Mouse (Mus musculus): ENCODE data around the gene Galnt6. TPM values are rescaled to one million over a fixed set of nuclear protein-coding genes. Genes with fewer than 3 reads are reported as not detected.

The Galnt6 gene
- polyA plus RNA-seq, 1 experiment from 2014 or later: 1.2 TPM

DNA sequence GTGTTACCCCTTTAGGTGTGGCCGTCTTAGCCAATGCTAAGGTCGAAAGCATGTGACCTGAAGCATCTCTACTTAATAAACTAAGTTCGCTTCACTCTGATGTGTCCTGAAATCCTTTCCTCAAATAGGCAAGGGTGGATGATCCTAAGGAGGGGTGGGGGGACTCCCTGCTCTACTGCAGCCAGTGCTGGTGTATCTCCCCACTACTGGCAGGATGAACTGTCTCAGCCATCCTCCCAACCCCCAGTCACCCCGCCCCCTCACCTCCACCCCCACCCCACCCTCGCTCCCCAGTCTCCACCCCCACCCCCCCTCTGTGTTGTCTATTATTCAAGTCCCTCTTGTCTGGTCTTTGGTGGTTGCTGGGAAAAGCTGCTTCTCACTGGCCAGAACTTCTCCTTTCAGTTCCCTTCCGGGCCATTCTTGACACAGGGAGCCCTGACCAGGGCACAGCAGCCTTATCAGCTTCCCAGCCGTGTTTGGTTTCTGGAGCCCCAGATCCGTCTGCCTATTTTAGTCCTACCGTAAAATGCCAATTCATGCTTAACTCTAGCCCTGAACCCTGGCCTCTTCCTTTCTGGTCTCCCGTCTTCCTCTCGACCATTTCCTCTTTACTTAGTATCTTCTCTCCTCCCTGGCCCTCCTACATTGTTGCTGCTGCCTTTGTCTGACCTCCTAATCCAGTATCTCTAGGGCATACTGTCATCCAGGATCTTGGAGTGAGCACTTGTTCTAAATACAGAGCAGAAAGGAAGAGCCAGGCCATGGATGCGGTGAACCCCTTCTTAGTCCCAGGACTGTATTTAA lies 55.4 kb downstream of the Galnt6 start:
- no peaks in the 10 kb centered on the region for H3K27me3 ChIP-seq (replicated peaks; ENCODE audit: insufficient read depth, low read length)
- TF ChIP-seq EP300 (IDR thresholded peaks at IDR 0.05): no peak
- TF ChIP-seq CTCF (IDR thresholded peaks at IDR 0.05): no peak
- 34% methylated on average over 12 of the region's 12 CpGs for WGBS
- H3K9ac ChIP-seq (replicated peaks; ENCODE audit: low read depth): no peak overlapping the region
- no peak overlapping the region for H3K27ac ChIP-seq (ENCODE audit: low read length)
- no peaks in the 10 kb centered on the region for H3K36me3 ChIP-seq (ENCODE audit: insufficient read depth, low read length)
- no peaks in the 10 kb centered on the region for H3K9me3 ChIP-seq (ENCODE audit: low read length)
- H3K4me2 ChIP-seq (replicated peaks; ENCODE audit: low read depth, low read length): no peak overlapping the region
- no peak overlapping the region for H3K4me3 ChIP-seq (ENCODE audit: low read depth, low read length)
- no peaks in the 10 kb centered on the region for H3K4me1 ChIP-seq (ENCODE audit: insufficient read depth, low read depth, low read length)
- DNase-seq (ENCODE audit: low spot score): peak; percentile 52
- no peak for ATAC-seq

DNA sequence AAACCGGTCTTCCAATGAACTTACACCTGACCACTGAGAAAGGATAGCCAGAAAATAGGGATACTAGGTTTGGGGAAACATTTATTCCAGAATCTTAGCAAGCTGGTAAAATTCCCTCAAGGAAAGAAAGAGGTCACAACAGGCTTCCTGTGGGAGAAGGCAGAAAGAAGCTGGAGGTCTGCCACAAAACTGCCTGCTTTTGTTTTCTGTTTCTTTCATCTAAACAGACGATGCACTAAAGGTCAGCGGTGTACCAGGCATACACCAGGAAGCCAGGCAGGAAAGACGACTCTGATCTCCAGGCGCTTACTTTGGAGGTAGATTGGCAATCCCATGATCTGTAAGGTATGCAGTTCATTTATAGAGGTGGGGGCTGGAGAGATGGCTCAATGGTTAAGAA lies 58.3 kb downstream of the Galnt6 start:
- H3K27ac ChIP-seq (ENCODE audit: low read length): no peak overlapping the region
- no peaks in the 10 kb centered on the region for H3K9me3 ChIP-seq (ENCODE audit: low read length)
- DNase-seq (ENCODE audit: low spot score): no peak
- H3K9ac ChIP-seq (replicated peaks; ENCODE audit: low read depth): no peak overlapping the region
- TF ChIP-seq EP300 (IDR thresholded peaks at IDR 0.05): no peak
- TF ChIP-seq CTCF (IDR thresholded peaks at IDR 0.05): no peak
- H3K4me3 ChIP-seq (ENCODE audit: low read depth, low read length): no peak overlapping the region
- WGBS: 62% methylated on average over 5 of the region's 5 CpGs
- ATAC-seq: no peak
- H3K36me3 ChIP-seq (ENCODE audit: insufficient read depth, low read length): no peaks in the 10 kb centered on the region
- H3K4me2 ChIP-seq (replicated peaks; ENCODE audit: low read depth, low read length): no peak overlapping the region
- H3K4me1 ChIP-seq (ENCODE audit: insufficient read depth, low read depth, low read length): no peaks in the 10 kb centered on the region
- no peaks in the 10 kb centered on the region for H3K27me3 ChIP-seq (replicated peaks; ENCODE audit: insufficient read depth, low read length)

DNA sequence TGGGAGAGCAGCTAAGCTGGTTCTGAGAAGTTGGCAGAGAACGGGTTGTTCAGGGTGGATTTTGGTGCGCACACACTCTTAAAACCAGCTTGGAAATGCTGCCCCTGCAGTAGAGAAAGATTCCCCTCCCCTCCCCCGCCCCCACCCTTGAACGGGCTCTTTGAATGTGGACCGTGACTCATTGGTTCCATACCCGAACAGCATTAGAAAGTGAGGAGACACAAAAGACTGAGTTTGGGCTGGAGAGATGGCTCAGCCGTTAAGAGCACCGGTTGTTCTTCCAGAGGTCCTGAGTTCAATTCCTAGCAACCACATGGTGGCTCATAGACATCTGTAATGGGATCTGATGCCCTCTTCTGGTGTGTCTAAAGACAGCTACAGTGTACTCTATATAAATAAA lies 59.2 kb downstream of the Galnt6 start:
- no peak for DNase-seq (ENCODE audit: low spot score)
- Histone ChIP-seq H3K4me1 (ENCODE audit: insufficient read depth, low read depth, low read length) (no peaks in the 10 kb centered on the region), H3K27ac (ENCODE audit: low read length) (no peak overlapping the region), H3K36me3 (ENCODE audit: insufficient read depth, low read length) (no peaks in the 10 kb centered on the region), H3K27me3 (replicated peaks; ENCODE audit: insufficient read depth, low read length) (no peaks in the 10 kb centered on the region), H3K9me3 (ENCODE audit: low read length) (no peaks in the 10 kb centered on the region), H3K9ac (replicated peaks; ENCODE audit: low read depth) (no peak overlapping the region), H3K4me3 (ENCODE audit: low read depth, low read length) (no peak overlapping the region), H3K4me2 (replicated peaks; ENCODE audit: low read depth, low read length) (no peak overlapping the region)
- WGBS: 84% methylated on average over 8 of the region's 8 CpGs
- ATAC-seq: no peak
- TF ChIP-seq CTCF (IDR thresholded peaks at IDR 0.05) (no peak), EP300 (IDR thresholded peaks at IDR 0.05) (no peak)

DNA sequence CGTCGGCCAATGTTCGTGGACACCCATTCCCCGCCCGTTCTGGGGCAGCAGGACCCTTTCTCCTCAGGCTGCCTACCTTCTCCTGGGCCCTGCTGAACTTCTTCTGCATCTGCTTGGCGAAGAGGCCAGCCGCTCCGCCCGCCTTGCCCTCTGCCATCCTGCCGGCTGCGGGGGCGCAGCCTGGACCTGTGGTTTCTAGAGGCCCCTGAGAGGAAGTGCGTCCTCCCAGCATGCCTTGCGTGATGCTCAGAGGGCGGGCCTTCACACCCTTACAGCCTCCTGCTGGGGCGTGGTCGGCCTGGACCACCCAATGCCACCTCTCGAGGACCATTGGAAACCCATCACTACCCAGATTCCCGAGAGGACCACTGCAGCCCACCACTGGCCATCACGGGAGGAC lies 59.8 kb downstream of the Galnt6 start, which contains the start of gene Bin2:
TSS of gene Bin2 (minus strand) at position 217 of the 400 bp plus-strand sequence.
- no peaks in the 10 kb centered on the region for H3K27me3 ChIP-seq (replicated peaks; ENCODE audit: insufficient read depth, low read length)
- DNase-seq (ENCODE audit: low spot score) (no peak), ATAC-seq (peak; percentile 17; the same call in 1 of the 2 replicates)
- H3K4me2 ChIP-seq (replicated peaks; ENCODE audit: low read depth, low read length): no peak within 1 kb of the TSS
- TF ChIP-seq EP300 (IDR thresholded peaks at IDR 0.05): no peak
- TF ChIP-seq CTCF (IDR thresholded peaks at IDR 0.05): no peak
- no peaks in the 10 kb centered on the region for H3K4me1 ChIP-seq (ENCODE audit: insufficient read depth, low read depth, low read length)
- H3K36me3 ChIP-seq (ENCODE audit: insufficient read depth, low read length): no peaks in the 10 kb centered on the region
- no peak within 1 kb of the TSS for H3K9ac ChIP-seq (replicated peaks; ENCODE audit: low read depth)
- H3K9me3 ChIP-seq (ENCODE audit: low read length): no peaks in the 10 kb centered on the region
- H3K27ac ChIP-seq (ENCODE audit: low read length): no peak within 1 kb of the TSS
- peak within 1 kb of the TSS; percentile 5; the same call in 1 of the 2 replicates for H3K4me3 ChIP-seq (ENCODE audit: low read depth, low read length)
- 89% methylated on average over 18 of the region's 20 CpGs for WGBS

DNA sequence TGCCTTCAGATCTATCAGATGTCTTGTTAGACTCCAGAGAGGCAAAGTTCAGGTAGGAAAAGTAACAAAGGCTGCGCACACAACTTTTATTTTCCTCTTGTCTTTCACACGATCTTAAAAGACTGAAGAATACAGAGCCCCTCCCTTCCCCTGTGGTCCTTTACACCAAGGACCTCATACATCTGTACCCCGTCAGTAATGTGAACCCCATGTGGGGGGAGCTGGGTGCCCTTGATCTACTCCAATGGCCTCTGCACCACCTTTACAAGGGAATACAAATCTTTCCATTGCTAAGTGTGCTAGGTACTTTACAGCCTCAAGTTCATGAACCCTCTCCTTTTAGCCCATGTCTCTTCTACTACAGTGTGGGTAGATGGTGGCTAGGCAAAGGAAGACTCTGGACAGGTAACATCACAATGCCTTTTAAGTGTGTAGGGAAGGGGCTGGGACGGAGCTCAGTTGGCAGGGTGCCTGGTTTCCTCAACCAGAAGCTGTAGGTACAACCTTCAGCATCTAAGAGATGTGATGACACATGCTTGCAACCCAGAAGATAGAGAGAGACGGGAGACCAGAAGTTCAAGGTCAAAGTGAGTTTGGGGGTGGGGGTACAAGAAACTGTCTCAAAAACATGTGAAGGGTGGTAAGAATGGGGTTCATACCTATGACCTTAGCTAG lies 61.2 kb downstream of the Galnt6 start:
- Histone ChIP-seq H3K27ac (ENCODE audit: low read length) (no peak overlapping the region), H3K27me3 (replicated peaks; ENCODE audit: insufficient read depth, low read length) (no peaks in the 10 kb centered on the region), H3K4me2 (replicated peaks; ENCODE audit: low read depth, low read length) (no peak overlapping the region), H3K9me3 (ENCODE audit: low read length) (no peaks in the 10 kb centered on the region), H3K4me3 (ENCODE audit: low read depth, low read length) (no peak overlapping the region), H3K4me1 (ENCODE audit: insufficient read depth, low read depth, low read length) (no peaks in the 10 kb centered on the region), H3K9ac (replicated peaks; ENCODE audit: low read depth) (no peak overlapping the region), H3K36me3 (ENCODE audit: insufficient read depth, low read length) (no peaks in the 10 kb centered on the region)
- DNase-seq (ENCODE audit: low spot score): no peak
- WGBS: 78% methylated on average over 5 of the region's 5 CpGs
- ATAC-seq: no peak
- TF ChIP-seq EP300 (IDR thresholded peaks at IDR 0.05): no peak

DNA sequence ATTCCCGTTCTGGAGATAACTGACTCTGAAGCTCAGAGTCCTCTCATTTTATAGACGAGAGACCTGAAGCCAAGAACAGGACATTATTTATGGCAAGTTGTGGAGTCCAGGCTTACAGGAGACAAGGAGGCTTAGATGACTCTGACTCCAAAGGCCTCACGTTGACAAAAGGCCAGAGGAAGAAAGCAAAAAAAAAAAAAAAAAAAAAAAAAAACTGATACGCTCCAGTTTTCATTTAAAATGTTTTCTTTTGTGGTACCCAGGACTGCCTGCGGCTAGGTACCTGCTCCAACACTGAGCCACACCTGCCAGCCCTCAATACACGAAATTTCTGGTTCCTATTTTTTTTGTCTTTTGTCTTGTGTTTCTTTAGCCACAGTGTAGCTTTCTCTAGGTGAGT lies 61.8 kb downstream of the Galnt6 start:
- 64% methylated on average over 6 of the region's 6 CpGs for WGBS
- no peak overlapping the region for H3K27ac ChIP-seq (ENCODE audit: low read length)
- no peak overlapping the region for H3K4me2 ChIP-seq (replicated peaks; ENCODE audit: low read depth, low read length)
- no peak overlapping the region for H3K4me3 ChIP-seq (ENCODE audit: low read depth, low read length)
- no peaks in the 10 kb centered on the region for H3K4me1 ChIP-seq (ENCODE audit: insufficient read depth, low read depth, low read length)
- TF ChIP-seq CTCF (IDR thresholded peaks at IDR 0.05) (no peak), EP300 (IDR thresholded peaks at IDR 0.05) (no peak)
- ATAC-seq: no peak
- no peaks in the 10 kb centered on the region for H3K9me3 ChIP-seq (ENCODE audit: low read length)
- H3K9ac ChIP-seq (replicated peaks; ENCODE audit: low read depth): no peak overlapping the region
- DNase-seq (ENCODE audit: low spot score): no peak
- H3K36me3 ChIP-seq (ENCODE audit: insufficient read depth, low read length): no peaks in the 10 kb centered on the region
- no peaks in the 10 kb centered on the region for H3K27me3 ChIP-seq (replicated peaks; ENCODE audit: insufficient read depth, low read length)
